Mouse (Mus musculus): ENCODE results near the gene Rspry1.

The Rspry1 gene

GRCm38 (mm10) chr8:94602471-94603131 lies 864 bp downstream of the Rspry1 start:
- CTCF ChIA-PET: no interaction called here

- CTCF ChIA-PET: no interaction called here
Observed at GRCm38 (mm10) chr8:94604030-94604429, 2.3 kb downstream of the Rspry1 start.

- CTCF ChIA-PET: no interaction called here
Observed at GRCm38 (mm10) chr8:94607064-94607463, 5.3 kb downstream of the Rspry1 start.

GRCm38 (mm10) chr8:94624885-94625284 lies 23.1 kb downstream of the Rspry1 start:
- CTCF ChIA-PET: interaction anchor here (0.6 kb wide), 1 partner anchor 250 kb away, joined by 3 read pairs; no protein-coding TSS in a partner anchor

GRCm38 (mm10) chr8:94633564-94634194 lies 31.9 kb downstream of the Rspry1 start:
- CTCF ChIA-PET: no interaction called here

GRCm38 (mm10) chr8:94634211-94634610 lies 32.5 kb downstream of the Rspry1 start:
- CTCF ChIA-PET: no interaction called here

GRCm38 (mm10) chr8:94641183-94641582 lies 39.4 kb downstream of the Rspry1 start:
- CTCF ChIA-PET: interaction anchor here (0.6 kb wide), 1 partner anchor 55 kb away, joined by 3 read pairs; no protein-coding TSS in a partner anchor

- CTCF ChIA-PET: interaction anchor here (0.6 kb wide), 1 partner anchor 56 kb away, joined by 3 read pairs; no protein-coding TSS in a partner anchor
Observed at GRCm38 (mm10) chr8:94641938-94642337, 40.2 kb downstream of the Rspry1 start.

- CTCF ChIA-PET: no interaction called here
Observed at GRCm38 (mm10) chr8:94645202-94645601, 43.5 kb downstream of the Rspry1 start.

- CTCF ChIA-PET: interaction anchor here (0.6 kb wide), 1 partner anchor 408 kb away, joined by 3 read pairs; no protein-coding TSS in a partner anchor
Observed at GRCm38 (mm10) chr8:94646165-94646564, 44.4 kb downstream of the Rspry1 start.

GRCm38 (mm10) chr8:94649496-94649895 lies 47.8 kb downstream of the Rspry1 start:
- CTCF ChIA-PET: no interaction called here

GRCm38 (mm10) chr8:94652951-94653350 lies 51.2 kb downstream of the Rspry1 start:
- CTCF ChIA-PET: no interaction called here

- CTCF ChIA-PET: no interaction called here
Observed at GRCm38 (mm10) chr8:94654994-94655393, 53.3 kb downstream of the Rspry1 start.

GRCm38 (mm10) chr8:94658031-94658430 lies 56.3 kb downstream of the Rspry1 start:
- CTCF ChIA-PET: no interaction called here

- CTCF ChIA-PET: interaction anchor here (0.9 to 1.3 kb wide), 2 partner anchors 42 to 60 kb away, joined by 3 read pairs; no protein-coding TSS in a partner anchor
Observed at GRCm38 (mm10) chr8:94660418-94660817, 58.7 kb downstream of the Rspry1 start.

- CTCF ChIA-PET: no interaction called here
Observed at GRCm38 (mm10) chr8:94664722-94665121, 63.0 kb downstream of the Rspry1 start.

- CTCF ChIA-PET: interaction anchor here (0.7 kb wide), 2 partner anchors 33 to 277 kb away, joined by 3 to 6 read pairs; no protein-coding TSS in a partner anchor
Observed at GRCm38 (mm10) chr8:94666456-94667308, 64.9 kb downstream of the Rspry1 start, which contains the start of gene Arl2bp. Gene Arl2bp, plus strand, starts transcription at chr8:94666600.

- CTCF ChIA-PET: no interaction called here
Observed at GRCm38 (mm10) chr8:94674384-94674783, 72.6 kb downstream of the Rspry1 start.

GRCm38 (mm10) chr8:94675923-94676322 lies 74.2 kb downstream of the Rspry1 start:
- CTCF ChIA-PET: no interaction called here

GRCm38 (mm10) chr8:94678582-94678981 lies 76.8 kb downstream of the Rspry1 start:
- CTCF ChIA-PET: interaction anchor here (0.9 kb wide), 1 partner anchor 1029 kb away, joined by 3 read pairs; no protein-coding TSS in a partner anchor

- CTCF ChIA-PET: no interaction called here
Observed at GRCm38 (mm10) chr8:94680414-94680813, 78.7 kb downstream of the Rspry1 start.

All from spleen, embryonic (tissue).